ENCODE assay signal across 16 mouse cellular contexts in the genomic region with DNA sequence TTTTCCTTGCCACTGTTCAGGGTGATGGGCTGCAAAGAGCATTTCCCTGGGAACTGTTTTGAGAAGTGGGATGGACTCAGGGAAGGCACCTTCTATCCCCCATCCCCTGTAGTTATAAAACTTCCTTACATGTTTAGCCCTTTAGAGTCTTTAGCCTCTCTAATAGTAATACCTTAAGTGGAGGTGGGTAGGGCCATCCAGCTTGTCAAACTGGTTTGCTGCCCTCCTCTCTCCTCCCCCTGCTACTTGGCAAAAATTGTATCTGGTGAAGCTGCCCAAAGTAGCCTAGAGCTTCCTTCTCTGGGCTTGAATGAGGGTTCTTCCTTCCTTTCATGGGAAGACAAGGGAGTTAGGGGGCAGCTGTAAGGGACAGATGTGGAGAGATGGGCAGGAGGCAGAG. TPM values are rescaled to one million over a fixed set of nuclear protein-coding genes. Genes with fewer than 3 reads are reported as not detected.
DNase-seq lines count a peak whose midpoint lies in the region; ATAC-seq and TF ChIP-seq lines count a peak whose summit lies in the region.
"Had no signal": no experiment of that assay in that cellular context is flagged by ENCODE, and none has a peak within 500 bp of the region (broad histone marks: within the 10 kb centered on the region; RNA-seq: fewer than 3 reads in every experiment).

No protein-coding gene starts in this region.

- DNase-seq in heart, adult 11 months: no peak
- DNase-seq in urinary bladder, postnatal 14 days (ENCODE audit: low spot score): peak; percentile 62
- no peak for DNase-seq in urinary bladder, postnatal 25 days (ENCODE audit: low spot score)
- peak; percentile 35 for DNase-seq in stomach, postnatal 0 days (ENCODE audit: low spot score)
- DNase-seq in gastrocnemius, adult 2 months: no peak
- DNase-seq: adrenal gland, postnatal 25 days; cerebellum, adult 8-10 months had no signal

- H3K9me3 ChIP-seq in heart, embryonic 16.5 days (replicated peaks; ENCODE audit: control insufficient read depth, low read length): no peaks in the 10 kb centered on the region
- H3K9me3 ChIP-seq in lung, embryonic 15.5 days: no peaks in the 10 kb centered on the region
- no peaks in the 10 kb centered on the region for H3K9me3 ChIP-seq in stomach, postnatal 0 days (ENCODE audit: control insufficient read depth, low read length)
- H3K9me3 ChIP-seq: forebrain, embryonic 13.5 days; liver, embryonic 15.5 days; neural tube, embryonic 15.5 days had no signal

- ATAC-seq in heart, embryonic 16.5 days (replicated peaks; ENCODE audit: extremely low read depth, insufficient read depth, low FRiP score): no peak
- ATAC-seq in lung, embryonic 15.5 days (ENCODE audit: borderline replicate concordance, extremely low read depth, low FRiP score, low TSS enrichment): peak; percentile 24; the same call in 1 of the 2 replicates
- no peak for ATAC-seq in stomach, postnatal 0 days (ENCODE audit: low FRiP score, low TSS enrichment)
- ATAC-seq in activated CD4-positive, CD25-positive, alpha-beta regulatory T cell, adult 4 months: no peak
- ATAC-seq: forebrain, embryonic 13.5 days; hindbrain, embryonic 16.5 days had no signal

- no peaks in the 10 kb centered on the region for H3K27me3 ChIP-seq in heart, embryonic 16.5 days (ENCODE audit: control insufficient read depth, insufficient read depth, low read length)
- peaks cover 13% of the 10 kb centered on the region; the same call in 1 of the 2 replicates for H3K27me3 ChIP-seq in lung, embryonic 15.5 days
- H3K27me3 ChIP-seq in stomach, postnatal 0 days (ENCODE audit: control insufficient read depth, insufficient read depth, low read length): no peaks in the 10 kb centered on the region

- H3K4me1 ChIP-seq in heart, embryonic 16.5 days (ENCODE audit: control insufficient read depth, insufficient read depth, low read length): peaks cover 30% of the 10 kb centered on the region
- H3K4me1 ChIP-seq in lung, embryonic 15.5 days: peaks cover 31% of the 10 kb centered on the region
- peaks cover 5% of the 10 kb centered on the region; the same call in 1 of the 2 replicates for H3K4me1 ChIP-seq in stomach, postnatal 0 days (replicated peaks; ENCODE audit: control insufficient read depth, insufficient read depth)
- H3K4me1 ChIP-seq: liver, embryonic 15.5 days had no signal

- H3K4me2 ChIP-seq in heart, embryonic 16.5 days (ENCODE audit: low read depth, low read length): no peak overlapping the region
- no peak overlapping the region for H3K4me2 ChIP-seq in lung, embryonic 15.5 days
- H3K4me2 ChIP-seq in stomach, postnatal 0 days (replicated peaks; ENCODE audit: low read depth): no peak overlapping the region
- H3K4me2 ChIP-seq: forebrain, embryonic 13.5 days; liver, embryonic 15.5 days; midbrain, embryonic 11.5 days; neural tube, embryonic 15.5 days had no signal

- no peak overlapping the region for H3K4me3 ChIP-seq in heart, embryonic 16.5 days (ENCODE audit: low read length)
- H3K4me3 ChIP-seq in lung, embryonic 15.5 days: no peak overlapping the region
- H3K4me3 ChIP-seq in stomach, postnatal 0 days (ENCODE audit: low read depth, low read length): no peak overlapping the region
- H3K4me3 ChIP-seq in gastrocnemius, adult 2 months: no peak overlapping the region
- H3K4me3 ChIP-seq: forebrain, embryonic 13.5 days; liver, embryonic 15.5 days; neural tube, embryonic 15.5 days had no signal

- no peak for TF ChIP-seq EP300 in stomach, postnatal 0 days (optimal IDR thresholded peaks at IDR 0.05)

- peak overlapping the region; percentile 24; the same call in 1 of the 2 replicates for H3K9ac ChIP-seq in heart, embryonic 16.5 days (ENCODE audit: low read length)
- H3K9ac ChIP-seq in lung, embryonic 15.5 days: no peak overlapping the region
- 0 out of 2 replicates have a peak overlapping the region, but pooled peaks have one; percentile 27 for H3K9ac ChIP-seq in stomach, postnatal 0 days (ENCODE audit: low read length)
- H3K9ac ChIP-seq: forebrain, embryonic 13.5 days; liver, embryonic 15.5 days; neural tube, embryonic 15.5 days had no signal

- H3K36me3 ChIP-seq in heart, embryonic 16.5 days (ENCODE audit: control insufficient read depth, insufficient read depth): no peaks in the 10 kb centered on the region
- H3K36me3 ChIP-seq in lung, embryonic 15.5 days: no peaks in the 10 kb centered on the region
- no peaks in the 10 kb centered on the region for H3K36me3 ChIP-seq in stomach, postnatal 0 days (ENCODE audit: control insufficient read depth, insufficient read depth, low read length)
- H3K36me3 ChIP-seq: liver, embryonic 15.5 days; neural tube, embryonic 15.5 days had no signal

- TF ChIP-seq CTCF in stomach, postnatal 0 days (IDR thresholded peaks at IDR 0.05; ENCODE audit: low read depth): no peak
- no peak for TF ChIP-seq CTCF in gastrocnemius, adult 2 months (IDR thresholded peaks at IDR 0.05)

- H3K27ac ChIP-seq in heart, embryonic 16.5 days (ENCODE audit: low read length): peak overlapping the region; percentile 90
- peak overlapping the region; percentile 53 for H3K27ac ChIP-seq in lung, embryonic 15.5 days
- peak overlapping the region; percentile 40; the same call in 1 of the 2 replicates for H3K27ac ChIP-seq in stomach, postnatal 0 days (replicated peaks)
- H3K27ac ChIP-seq in gastrocnemius, adult 2 months: no peak overlapping the region
- H3K27ac ChIP-seq: forebrain, embryonic 13.5 days; liver, embryonic 15.5 days; neural tube, embryonic 15.5 days had no signal

- intact Hi-C loops in gastrocnemius, adult 2 months (cut with DNase I): no loop called here

RNA-seq across cellular contexts. Expression of a gene that starts 2.5 kb away (rescaled TPM):
- polyA plus RNA-seq in heart, embryonic 16.5 days (2015; fragmentation: Nextera tagmentation; extraction: Ambion mirVana): 7.5 and 7.8 TPM in 2 replicates
- 5.6 and 7.0 TPM in 2 replicates for polyA plus RNA-seq in lung, embryonic 15.5 days (2015; fragmentation: Nextera tagmentation; extraction: Ambion mirVana)
- 14.3 and 14.9 TPM in 2 replicates for polyA plus RNA-seq in stomach, postnatal 0 days (2015; fragmentation: Nextera tagmentation; extraction: Ambion mirVana)
- total RNA-seq in gastrocnemius, adult 2 months (2021): 1 to 10 TPM; 1.6 to 1.7 TPM
- not detected for polyA plus RNA-seq in activated CD4-positive, CD25-positive, alpha-beta regulatory T cell, adult 4 months (2017; shearing (Covaris generic))
- total RNA-seq: MEL had no signal

Comparison
In these comparisons a context has a peak if more than half of its experiments do, and no peak if none do; other contexts are left out.
1. DNase-seq: peak in urinary bladder, postnatal 14 days (single experiment) and stomach, postnatal 0 days (single experiment); none in heart, adult 11 months (single experiment), urinary bladder, postnatal 25 days (single experiment) and gastrocnemius, adult 2 months (single experiment).